Mouse (Mus musculus) embryonic facial prominence, embryonic 13.5 days (tissue): ENCODE results near the gene Ensa. TPM values are rescaled to one million over a fixed set of nuclear protein-coding genes. Genes with fewer than 3 reads are reported as not detected.

ENCODE experiments used
- ATAC-seq: fragments of 200-750 bp; cut with Nextera tagmentation; 2 replicates; pipeline ENCODE4 v1.8.0; 2017; ENCODE audit warnings: low read depth; ENCODE audit not compliant: insufficient number of reproducible peaks, insufficient read depth, low FRiP score, low TSS enrichment
- H3K27ac ChIP-seq: fragments of 300-500 bp; sonication (generic); 2 replicates; pipeline ENCODE4 v1.5.1; 2015; ENCODE audit warnings: moderate library complexity, mild to moderate bottlenecking, inconsistent platforms
- H3K27me3 ChIP-seq: fragments of 300-500 bp; sonication (generic); 2 replicates; pipeline ENCODE4 v1.6.1; 2015; ENCODE audit warnings: mild to moderate bottlenecking, inconsistent platforms
- H3K36me3 ChIP-seq: fragments of 300-500 bp; sonication (generic); 2 replicates; pipeline ENCODE4 v1.6.1; 2015; ENCODE audit warnings: mild to moderate bottlenecking, inconsistent platforms
- H3K4me1 ChIP-seq: fragments of 300-500 bp; sonication (generic); 2 replicates; pipeline ENCODE4 v1.6.1; 2015; ENCODE audit warnings: inconsistent platforms
- H3K4me2 ChIP-seq: fragments of 300-500 bp; sonication (generic); 2 replicates; pipeline ENCODE4 v1.6.1; 2015; ENCODE audit warnings: moderate library complexity, mild to moderate bottlenecking, inconsistent platforms
- H3K4me3 ChIP-seq: fragments of 300-500 bp; sonication (generic); 2 replicates; pipeline ENCODE4 v1.5.1; 2015; ENCODE audit warnings: mild to moderate bottlenecking, inconsistent platforms
- H3K9ac ChIP-seq: fragments of 300-500 bp; sonication (generic); 2 replicates; pipeline ENCODE4 v1.6.1; 2015; ENCODE audit warnings: mild to moderate bottlenecking, inconsistent platforms
- H3K9me3 ChIP-seq: fragments of 300-500 bp; sonication (generic); 2 replicates; pipeline ENCODE4 v1.6.1; 2016; ENCODE audit warnings: inconsistent platforms
- WGBS: fragments of 180-500 bp; shearing (Covaris S2); methylation state at CpG from one replicate; pipeline ENCODE4 v1.1.7; 2015; ENCODE audit warnings: mixed read lengths; 5-methylcytosine and 5-hydroxymethylcytosine counted together
- polyA plus RNA-seq: library from polyadenylated mRNA; unstranded; fragments of >200 nt; fragmentation: Nextera tagmentation; extraction: Ambion mirVana; gene quantifications from 2 replicates; pipeline ENCODE4 v1.2.1, GENCODE M21; 2015

Ensa gene
- polyA plus RNA-seq, 1 experiment from 2014 or later = 88.5 TPM

- peak overlapping the region; percentile 100 for H3K9ac ChIP-seq
- peaks cover 38% of the 10 kb centered on the region for H3K4me1 ChIP-seq
- H3K27me3 ChIP-seq = no peaks in the 10 kb centered on the region
- H3K36me3 ChIP-seq = peaks cover 23% of the 10 kb centered on the region
- peak overlapping the region; percentile 99 for H3K4me3 ChIP-seq
- ATAC-seq = no peak
- H3K27ac ChIP-seq = no peak overlapping the region
- 87% methylated on average over 3 of the region's 3 CpGs for WGBS
- H3K4me2 ChIP-seq = peak overlapping the region; percentile 83
- no peaks in the 10 kb centered on the region for H3K9me3 ChIP-seq
These were observed 32.9 kb downstream of the Ensa start for GRCm38 (mm10) chr3:95657711-95658110.

GRCm38 (mm10) chr3:95658236-95658867 is 33.6 kb downstream of the Ensa start, which contains the start of gene Mcl1:
Gene Mcl1, plus strand, starts transcription at chr3:95658788.
- H3K4me3 ChIP-seq = peak within 1 kb of the TSS; percentile 99
- H3K4me1 ChIP-seq = peaks cover 37% of the 10 kb centered on the region
- H3K9me3 ChIP-seq = no peaks in the 10 kb centered on the region
- H3K27me3 ChIP-seq = no peaks in the 10 kb centered on the region
- H3K9ac ChIP-seq = peak within 1 kb of the TSS; percentile 100
- under 1% methylated on average over 43 of the region's 43 CpGs for WGBS
- peak within 1 kb of the TSS; percentile 98 for H3K27ac ChIP-seq
- peaks cover 30% of the 10 kb centered on the region for H3K36me3 ChIP-seq
- peak; percentile 95 for ATAC-seq
- H3K4me2 ChIP-seq = peak within 1 kb of the TSS; percentile 83

DNA sequence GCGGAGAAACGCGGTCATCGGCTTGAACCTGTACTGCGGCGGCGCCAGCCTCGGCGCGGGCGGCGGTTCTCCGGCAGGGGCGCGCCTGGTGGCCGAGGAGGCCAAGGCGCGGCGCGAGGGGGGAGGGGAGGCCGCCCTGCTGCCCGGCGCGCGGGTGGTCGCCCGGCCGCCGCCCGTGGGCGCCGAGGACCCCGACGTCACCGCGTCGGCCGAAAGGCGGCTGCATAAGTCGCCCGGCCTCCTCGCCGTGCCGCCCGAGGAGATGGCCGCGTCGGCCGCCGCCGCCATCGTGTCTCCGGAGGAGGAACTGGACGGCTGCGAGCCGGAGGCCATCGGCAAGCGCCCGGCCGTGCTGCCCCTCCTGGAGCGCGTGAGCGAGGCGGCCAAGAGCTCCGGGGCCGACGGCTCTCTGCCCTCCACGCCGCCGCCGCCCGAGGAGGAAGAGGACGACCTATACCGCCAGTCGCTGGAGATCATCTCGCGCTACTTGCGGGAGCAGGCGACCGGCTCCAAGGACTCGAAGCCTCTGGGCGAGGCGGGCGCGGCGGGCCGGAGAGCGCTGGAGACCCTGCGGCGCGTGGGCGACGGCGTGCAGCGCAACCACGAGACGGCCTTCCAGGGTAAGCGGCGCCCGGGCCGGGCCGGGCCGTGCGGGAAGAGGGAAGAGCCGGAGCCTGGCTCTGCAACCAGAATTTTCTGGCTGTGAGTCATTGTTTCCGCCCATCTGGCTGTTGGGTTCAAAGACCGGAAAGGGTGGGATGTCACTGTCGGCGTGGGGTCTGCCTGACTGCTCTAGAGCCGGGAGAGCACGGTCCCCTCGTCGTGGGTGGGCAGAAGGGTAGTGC is 34.3 kb downstream of the Ensa start:
- Histone ChIP-seq H3K9ac (peak overlapping the region; percentile 100), H3K4me1 (peaks cover 37% of the 10 kb centered on the region), H3K4me3 (peak overlapping the region; percentile 99), H3K27me3 (no peaks in the 10 kb centered on the region), H3K4me2 (peak overlapping the region; percentile 83), H3K36me3 (peaks cover 35% of the 10 kb centered on the region), H3K27ac (peak overlapping the region; percentile 98), H3K9me3 (no peaks in the 10 kb centered on the region)
- WGBS = under 1% methylated on average over 91 of the region's 113 CpGs
- peak; percentile 63 for ATAC-seq

- Histone ChIP-seq H3K27me3 (no peaks in the 10 kb centered on the region), H3K4me3 (peak overlapping the region; percentile 99), H3K4me2 (peak overlapping the region; percentile 83), H3K9ac (peak overlapping the region; percentile 100), H3K36me3 (peaks cover 44% of the 10 kb centered on the region), H3K27ac (peak overlapping the region; percentile 98), H3K9me3 (no peaks in the 10 kb centered on the region), H3K4me1 (peaks cover 37% of the 10 kb centered on the region)
- ATAC-seq = no peak
- WGBS = 3% methylated on average over 8 of the region's 8 CpGs
These were observed 35.2 kb downstream of the Ensa start for GRCm38 (mm10) chr3:95659948-95660347.

- peaks cover 43% of the 10 kb centered on the region for H3K4me1 ChIP-seq
- WGBS = 46% methylated on average over 2 of the region's 2 CpGs
- H3K36me3 ChIP-seq = peaks cover 49% of the 10 kb centered on the region
These were observed 36.1 kb downstream of the Ensa start for GRCm38 (mm10) chr3:95660788-95661478.

GRCm38 (mm10) chr3:95661945-95662715 is 37.3 kb downstream of the Ensa start:
- no peak for ATAC-seq
- Histone ChIP-seq H3K27me3 (no peaks in the 10 kb centered on the region), H3K36me3 (peaks cover 49% of the 10 kb centered on the region), H3K4me1 (peaks cover 49% of the 10 kb centered on the region), H3K27ac (no peak overlapping the region), H3K4me3 (0 out of 2 replicates have a peak overlapping the region, but pooled peaks have one; percentile 1), H3K4me2 (peak overlapping the region; percentile 83), H3K9ac (no peak overlapping the region), H3K9me3 (no peaks in the 10 kb centered on the region)
- WGBS = 52% methylated on average over 7 of the region's 7 CpGs

More at GRCm38 (mm10) chr3:95660788-95661478, 36.1 kb downstream of the Ensa start:
- no peak overlapping the region for H3K27ac ChIP-seq
- peak overlapping the region; percentile 83 for H3K4me2 ChIP-seq
- H3K4me3 ChIP-seq = peak overlapping the region; percentile 99
- H3K9me3 ChIP-seq = no peaks in the 10 kb centered on the region
- H3K9ac ChIP-seq = peak overlapping the region; percentile 100
- no peaks in the 10 kb centered on the region for H3K27me3 ChIP-seq
- no peak for ATAC-seq

- Histone ChIP-seq H3K9ac (no peak overlapping the region), H3K4me2 (peak overlapping the region; percentile 83), H3K4me1 (peaks cover 52% of the 10 kb centered on the region), H3K9me3 (no peaks in the 10 kb centered on the region), H3K27ac (no peak overlapping the region), H3K4me3 (no peak overlapping the region), H3K27me3 (no peaks in the 10 kb centered on the region), H3K36me3 (peaks cover 49% of the 10 kb centered on the region)
- WGBS = 80% methylated on average over 7 of the region's 7 CpGs
- no peak for ATAC-seq
These were observed 38.1 kb downstream of the Ensa start for GRCm38 (mm10) chr3:95662724-95663449.

DNA sequence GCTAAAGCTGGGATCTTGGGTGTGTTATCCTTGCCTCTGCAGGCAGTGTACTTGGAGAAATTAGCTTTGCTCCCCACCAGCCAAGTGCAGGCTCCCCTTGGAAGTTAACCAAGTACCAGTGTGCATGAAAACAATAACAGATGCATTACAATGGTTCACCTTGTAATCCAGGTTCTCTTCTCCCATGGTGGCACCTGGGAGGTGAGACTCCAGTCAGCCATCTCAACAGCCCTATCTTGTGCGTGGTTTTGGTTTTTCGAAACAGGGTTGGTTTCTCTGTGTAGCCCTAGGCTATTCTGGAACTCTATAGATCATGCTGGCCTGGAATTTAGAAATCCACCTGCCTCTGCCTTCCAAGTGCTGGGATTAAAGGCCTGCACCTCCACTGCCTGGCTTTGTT is 38.7 kb downstream of the Ensa start:
- ATAC-seq = no peak
- H3K9ac ChIP-seq = no peak overlapping the region
- no peaks in the 10 kb centered on the region for H3K9me3 ChIP-seq
- no peak overlapping the region for H3K4me3 ChIP-seq
- no peaks in the 10 kb centered on the region for H3K27me3 ChIP-seq
- H3K27ac ChIP-seq = no peak overlapping the region
- peaks cover 50% of the 10 kb centered on the region for H3K36me3 ChIP-seq
- H3K4me1 ChIP-seq = peaks cover 56% of the 10 kb centered on the region
- no peak overlapping the region for H3K4me2 ChIP-seq
- WGBS = 76% methylated on average over 2 of the region's 2 CpGs

DNA sequence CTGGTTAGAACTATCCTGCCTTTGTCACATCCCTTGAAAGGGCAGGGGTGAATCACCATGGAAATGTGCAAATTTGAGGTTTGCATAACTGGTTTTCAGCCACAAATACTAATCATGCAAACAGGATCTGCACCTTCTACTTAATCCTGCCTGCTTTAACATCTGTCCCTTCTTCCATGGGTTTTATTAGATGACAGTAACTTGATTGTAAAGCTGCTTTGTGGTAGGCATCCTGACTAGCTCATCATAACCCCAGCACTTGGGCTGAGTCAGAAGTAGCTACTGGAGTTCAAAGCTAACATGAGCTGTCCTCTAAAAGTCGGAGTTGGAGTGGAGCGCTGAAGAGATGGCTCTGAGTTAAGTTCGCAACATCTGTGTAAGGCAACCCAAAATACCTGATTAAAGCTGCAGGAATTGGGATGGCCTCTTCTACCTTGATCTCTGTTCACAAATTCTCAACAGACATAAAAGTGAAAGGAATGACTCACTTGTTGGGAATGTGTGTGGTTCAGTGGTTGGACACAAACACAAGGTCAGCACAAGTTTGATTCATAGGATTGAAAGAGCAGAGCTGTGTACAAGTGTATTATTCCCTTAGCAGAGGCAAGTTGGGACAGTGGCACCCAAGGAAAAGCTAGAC is 39.3 kb downstream of the Ensa start:
- H3K36me3 ChIP-seq = peaks cover 55% of the 10 kb centered on the region
- H3K27ac ChIP-seq = no peak overlapping the region
- WGBS = 88% methylated on average over 3 of the region's 3 CpGs
- no peak for ATAC-seq
- peaks cover 58% of the 10 kb centered on the region for H3K4me1 ChIP-seq
- no peak overlapping the region for H3K9ac ChIP-seq
- no peak overlapping the region for H3K4me2 ChIP-seq
- H3K27me3 ChIP-seq = no peaks in the 10 kb centered on the region
- H3K4me3 ChIP-seq = no peak overlapping the region
- H3K9me3 ChIP-seq = no peaks in the 10 kb centered on the region

DNA sequence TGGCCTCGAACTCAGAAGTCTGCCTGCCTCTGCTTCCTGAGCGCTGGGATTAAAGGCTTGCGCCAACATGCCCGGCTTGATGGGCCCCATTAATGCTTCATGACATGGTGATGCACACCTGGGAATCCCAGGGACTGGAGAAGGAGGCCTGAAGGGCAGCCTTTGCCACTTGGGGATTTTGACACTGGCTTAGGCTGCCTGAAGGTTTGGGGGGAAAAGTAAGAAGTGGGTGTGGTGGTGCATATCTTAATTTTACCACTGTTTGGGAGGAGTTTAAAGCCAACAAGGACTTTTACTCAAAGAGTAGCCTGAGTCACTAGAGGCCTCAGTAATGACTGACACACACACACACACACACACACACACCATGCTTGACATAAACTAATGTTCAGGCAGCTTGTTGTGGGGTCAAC is 40.2 kb downstream of the Ensa start:
- no peak for ATAC-seq
- Histone ChIP-seq H3K36me3 (peaks cover 63% of the 10 kb centered on the region), H3K27ac (no peak overlapping the region), H3K9ac (no peak overlapping the region), H3K4me1 (peaks cover 58% of the 10 kb centered on the region), H3K4me3 (no peak overlapping the region), H3K9me3 (no peaks in the 10 kb centered on the region), H3K27me3 (no peaks in the 10 kb centered on the region), H3K4me2 (no peak overlapping the region)
- WGBS = 85% methylated on average over 4 of the region's 4 CpGs
